Mouse (Mus musculus) thymus, postnatal 36 days (tissue): ENCODE measurements at regions not wholly inside any gene's neighbourhood (a gene's known extent, or its start where the extent isn't known, plus 50 kb on each side); places are given as distances from the start of the nearest gene placed in this dataset.
A peak's percentile ranks its signal among the peaks of the same experiment; 100 is the strongest.

ENCODE experiments used
- DNase-seq, 2 experiments: peaks; one replicate each; pipeline ENCODE4 v3.0.0; 2022; ENCODE audit warnings: mixed read lengths in 2 of 2

- DNase-seq = no peak
Observed at GRCm38 (mm10) chr5:119156638-119157037, 513.8 kb upstream of the Tbx3 start.

GRCm38 (mm10) chr5:119158171-119158570, 512.3 kb upstream of the Tbx3 start:
- DNase-seq = no peak

DNA sequence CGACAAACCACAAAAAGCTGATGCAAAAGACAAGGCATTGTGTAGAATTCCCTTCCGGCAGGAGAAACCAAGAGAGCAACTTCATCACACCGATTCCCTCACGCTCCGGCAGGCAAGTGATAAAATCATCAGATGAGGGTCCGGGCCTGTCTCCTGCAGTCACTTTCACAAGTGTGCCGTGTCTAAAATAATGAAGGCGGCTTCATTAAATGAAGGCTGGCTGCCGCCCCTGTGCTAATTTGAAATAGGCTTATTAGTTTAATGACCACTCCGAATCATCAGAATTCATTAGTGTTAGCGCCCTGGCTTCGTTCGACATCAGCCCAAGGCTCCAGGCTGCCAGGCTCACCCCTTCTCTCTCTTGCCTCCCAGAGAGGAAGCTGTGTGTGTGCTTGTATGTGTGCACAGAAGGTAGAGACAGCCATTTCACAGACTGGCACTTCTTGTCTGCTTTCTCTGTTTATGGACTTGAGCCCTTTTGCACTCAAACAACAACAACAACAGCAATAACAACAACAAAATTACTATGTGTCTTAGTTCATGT, 508.3 kb upstream of the Tbx3 start:
- DNase-seq = no peak

GRCm38 (mm10) chr5:119167718-119168117, 502.8 kb upstream of the Tbx3 start:
- DNase-seq = no peak

- DNase-seq = no peak
Observed at GRCm38 (mm10) chr5:119169274-119169673, 501.2 kb upstream of the Tbx3 start.

- no peak for DNase-seq
Observed at GRCm38 (mm10) chr5:119171626-119172025, 498.8 kb upstream of the Tbx3 start.

- DNase-seq = no peak
Observed at GRCm38 (mm10) chr5:119178805-119179204, 491.7 kb upstream of the Tbx3 start.

DNA sequence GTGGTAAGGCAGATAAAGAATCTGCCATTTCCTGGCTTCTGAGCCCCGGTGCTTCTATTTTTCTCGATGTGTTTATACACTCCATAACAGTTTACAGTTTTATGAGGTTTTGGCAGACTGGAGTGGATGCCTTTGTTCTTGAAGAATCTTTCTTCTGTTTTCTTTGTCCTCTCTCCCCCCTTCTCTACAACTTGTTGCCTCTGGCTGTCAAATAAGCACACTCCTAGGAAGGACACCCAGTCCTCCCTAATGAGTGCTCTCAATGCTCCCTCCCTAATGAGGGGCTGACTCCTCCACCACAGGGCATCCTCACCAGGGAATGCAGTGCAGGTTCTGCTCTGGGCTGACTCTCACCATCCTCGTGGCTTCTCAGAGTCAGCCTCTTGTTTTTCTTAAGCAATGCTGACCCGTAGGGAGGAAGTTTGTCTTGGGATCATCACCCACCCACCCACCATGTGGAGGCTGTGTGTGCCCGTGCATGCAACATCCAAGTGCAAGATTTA, 486.9 kb upstream of the Tbx3 start:
- no peak for DNase-seq

DNA sequence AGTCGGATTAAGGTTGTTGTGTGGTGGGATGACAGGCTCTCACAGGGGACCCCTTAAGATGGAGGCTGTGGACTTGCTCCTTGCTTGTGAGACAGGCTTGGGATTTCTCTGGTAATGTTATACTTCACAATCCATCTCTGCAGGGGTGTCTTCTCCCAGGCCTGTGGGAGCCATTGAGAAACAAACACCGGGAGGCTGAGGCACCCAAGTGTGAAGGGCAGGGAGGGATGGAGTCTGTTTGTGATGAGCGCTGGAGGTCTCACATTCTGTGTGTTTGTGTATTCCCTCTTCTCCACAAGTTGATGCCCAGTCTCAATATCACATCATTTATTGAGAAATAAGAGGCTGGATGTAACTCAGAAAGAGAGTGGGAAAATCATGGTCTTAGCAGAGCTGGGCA, 483.9 kb upstream of the Tbx3 start:
- no peak for DNase-seq

- DNase-seq = no peak
Observed at GRCm38 (mm10) chr5:119188476-119188875, 482.0 kb upstream of the Tbx3 start.

DNA sequence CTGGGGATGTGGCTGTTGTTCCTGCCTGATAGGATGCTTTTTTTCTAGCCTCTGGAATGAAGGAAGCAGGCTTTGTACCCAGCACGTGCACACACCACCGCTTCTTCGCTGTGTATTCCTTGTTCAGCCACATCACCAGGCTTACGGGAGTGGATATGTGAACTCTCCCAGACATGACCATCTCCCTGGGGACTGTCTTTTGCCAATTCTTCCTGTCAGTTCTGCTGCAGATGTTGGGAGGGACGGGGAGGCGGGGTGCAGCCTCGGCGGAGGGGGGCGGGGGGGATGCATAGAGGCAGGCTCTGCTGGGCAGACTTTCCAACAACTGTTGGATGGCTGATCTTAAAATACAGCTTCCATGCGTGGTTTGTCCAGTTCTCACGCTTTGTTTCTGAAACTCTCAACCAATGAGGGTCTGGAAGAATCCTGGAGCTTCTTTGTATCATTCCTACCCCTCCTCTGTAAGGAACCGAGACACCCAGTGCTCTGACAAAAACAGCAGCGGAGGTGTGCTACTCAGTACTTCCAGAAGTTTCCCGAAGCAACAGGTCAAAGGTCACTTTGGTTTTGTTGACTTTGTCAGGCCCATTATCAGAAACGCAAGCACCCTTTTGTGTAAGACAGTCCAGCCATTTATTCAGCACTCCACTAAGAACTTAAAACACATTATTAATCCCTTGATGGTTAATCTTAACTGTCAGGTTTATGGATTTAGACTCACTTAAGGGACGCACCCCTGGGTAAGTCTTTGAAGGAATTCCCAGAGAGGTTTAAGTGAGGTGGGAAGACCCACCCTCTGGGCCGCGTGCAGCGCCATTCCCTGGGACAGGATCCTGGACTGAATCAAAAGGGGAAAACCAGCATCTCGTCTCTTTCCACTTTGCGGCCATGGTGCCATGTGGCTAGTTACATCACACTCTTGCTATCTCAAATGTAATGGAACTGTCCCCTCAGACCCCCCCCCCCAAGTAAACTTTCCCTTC, 476.5 kb upstream of the Tbx3 start:
- DNase-seq = no peak

DNA sequence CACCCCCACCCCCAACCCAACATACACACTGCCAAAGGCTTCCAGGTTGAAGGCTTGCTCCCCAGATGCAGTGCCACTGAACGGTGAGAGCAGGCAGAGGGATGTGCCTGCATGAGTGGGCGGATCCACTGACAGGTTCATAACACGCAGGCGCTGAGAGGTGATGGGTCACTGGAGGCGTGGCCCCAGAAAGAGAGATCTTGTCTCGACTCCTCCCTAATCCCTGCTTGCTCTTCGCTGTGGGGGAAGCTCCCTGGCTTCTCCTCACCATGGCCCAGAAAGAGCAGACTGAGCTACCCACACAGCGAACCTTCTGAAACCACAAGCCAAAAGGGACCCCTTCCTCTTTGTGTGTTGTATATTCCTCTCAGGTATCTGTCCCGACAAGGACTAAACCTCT, 470.6 kb upstream of the Tbx3 start:
- DNase-seq = no peak

DNA sequence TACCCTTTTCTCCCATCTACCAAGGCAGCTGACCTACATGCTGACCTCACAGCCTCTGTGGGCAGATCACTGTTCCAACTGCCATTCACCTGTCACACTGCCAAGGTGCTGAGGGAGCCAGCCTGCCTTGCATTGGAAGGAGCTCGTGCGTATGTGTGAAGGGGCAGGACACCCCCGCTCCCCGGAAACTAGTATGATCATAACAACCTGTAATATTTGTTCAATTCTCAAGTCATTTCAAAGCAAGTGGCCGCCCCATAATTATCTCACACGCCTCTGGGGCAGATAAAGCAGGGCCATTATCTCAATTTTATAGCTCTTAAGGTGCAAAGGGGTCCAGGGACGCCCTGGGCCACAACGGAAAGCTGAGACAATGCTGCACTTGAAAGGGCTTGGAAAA, 469.2 kb upstream of the Tbx3 start:
- no peak for DNase-seq

DNA sequence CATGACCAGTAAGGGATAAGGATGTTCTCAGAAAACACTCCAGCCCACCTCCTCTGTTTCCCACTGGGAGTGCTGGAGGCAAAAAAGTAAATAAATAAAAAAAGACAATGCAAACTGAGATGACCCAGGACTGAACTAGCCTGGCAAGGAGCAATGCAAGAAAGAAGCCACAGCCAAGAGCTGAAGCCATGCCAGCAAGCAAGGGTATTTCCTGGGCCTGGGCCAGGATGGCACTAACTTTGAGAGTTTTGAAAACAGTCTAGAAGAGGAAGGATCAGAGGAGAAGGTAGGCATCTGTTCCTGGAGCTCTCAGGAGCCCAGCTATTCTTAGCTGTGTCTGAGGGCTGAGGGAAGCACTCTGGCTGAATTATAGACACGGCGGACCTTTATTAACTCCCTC, 465.7 kb upstream of the Tbx3 start:
- no peak for DNase-seq

DNA sequence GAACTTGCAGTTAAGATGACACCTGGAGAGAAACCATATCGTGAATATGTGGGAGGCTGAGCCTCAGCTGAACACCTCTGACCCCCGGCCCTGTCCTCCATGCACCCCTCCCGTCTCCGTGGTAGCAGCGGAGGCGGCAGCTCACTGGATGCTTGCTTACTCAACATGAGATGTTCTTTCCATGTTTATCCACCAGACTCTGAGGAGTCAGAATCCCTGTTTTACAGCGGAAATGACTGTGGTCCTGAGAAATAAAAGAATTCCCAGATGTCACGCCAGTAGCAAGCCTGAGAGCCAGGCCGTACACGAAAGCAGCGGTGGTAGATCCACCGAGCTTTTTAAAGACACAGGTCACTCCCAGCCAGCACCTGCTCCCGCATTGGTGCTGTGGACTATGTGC, 462.4 kb upstream of the Tbx3 start:
- DNase-seq = no peak

DNA sequence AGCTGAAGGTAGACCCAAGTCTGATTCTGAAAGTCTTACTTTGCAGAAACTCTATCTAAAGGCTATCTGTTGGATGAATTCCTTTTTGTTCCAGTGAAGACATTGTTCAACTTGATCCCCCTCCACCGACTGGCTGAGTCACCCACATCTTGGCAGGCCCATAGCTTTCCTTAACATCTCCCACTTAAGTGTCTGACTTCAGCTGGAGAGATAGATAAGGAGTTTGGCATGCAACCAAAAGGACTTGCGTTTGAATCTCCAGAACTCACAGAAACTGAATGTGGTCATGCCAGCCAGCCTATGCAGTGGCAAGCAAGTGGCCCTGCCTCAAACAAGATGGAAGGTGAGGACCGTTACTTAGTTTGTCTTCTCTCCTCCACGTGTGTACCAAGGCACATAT, 457.3 kb upstream of the Tbx3 start:
- DNase-seq = no peak

DNA sequence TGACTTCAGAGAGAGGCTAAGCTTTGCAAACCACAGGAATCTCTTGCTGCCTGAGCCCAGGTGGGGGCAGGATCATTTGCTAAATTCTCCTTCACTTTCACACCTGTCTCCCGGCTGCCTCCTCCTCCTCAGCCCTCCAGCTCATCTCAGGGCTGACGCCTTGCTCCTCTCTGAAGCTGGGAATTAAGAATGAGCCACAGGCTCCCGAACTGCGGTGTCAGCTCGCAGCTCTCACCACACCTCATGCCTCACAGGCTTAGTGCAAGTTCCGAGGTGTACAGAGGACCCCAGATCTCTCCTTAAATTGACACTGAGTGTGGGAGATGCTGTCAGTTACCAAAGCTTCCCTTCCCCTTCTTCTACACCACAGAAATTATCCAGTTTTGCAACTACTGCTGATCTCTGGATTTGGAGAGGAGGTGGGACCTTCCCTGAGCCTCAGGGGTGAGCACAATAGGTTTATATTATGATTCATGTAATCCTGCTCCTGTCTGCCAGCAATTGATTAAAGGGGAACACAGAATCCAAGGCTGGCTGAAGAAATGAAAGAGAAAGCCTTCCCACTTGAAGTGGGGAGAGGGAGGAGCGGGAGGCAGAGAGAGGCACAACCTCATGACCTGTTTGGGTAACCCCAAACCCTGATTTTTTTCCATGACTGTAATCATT, 456.6 kb upstream of the Tbx3 start:
- DNase-seq = no peak

GRCm38 (mm10) chr5:119214937-119215336, 455.5 kb upstream of the Tbx3 start:
- peak; percentile 5 for DNase-seq

DNA sequence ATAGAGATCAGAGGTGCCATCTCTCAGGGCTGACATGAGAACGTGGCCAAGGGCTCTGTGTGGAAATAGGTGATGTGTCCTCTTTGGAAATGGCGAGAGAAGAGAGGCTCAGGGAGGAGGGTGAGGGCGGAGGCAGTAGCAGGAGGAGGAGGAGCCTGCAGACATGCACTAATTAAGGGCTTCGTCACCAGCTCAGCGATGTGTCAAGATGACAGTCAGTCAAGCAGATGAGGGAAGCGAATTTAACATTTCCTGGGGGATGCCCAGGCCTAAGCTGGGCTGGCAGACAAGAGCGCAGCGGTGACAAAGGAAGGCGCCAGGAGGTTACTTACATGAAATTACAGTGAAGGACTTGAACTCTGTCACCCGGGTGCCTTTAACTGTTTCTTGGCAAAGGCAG, 455.1 kb upstream of the Tbx3 start:
- DNase-seq = no peak

- no peak for DNase-seq
Observed at GRCm38 (mm10) chr5:119216146-119216545, 454.3 kb upstream of the Tbx3 start.

GRCm38 (mm10) chr5:119217077-119217476, 453.4 kb upstream of the Tbx3 start:
- no peak for DNase-seq

GRCm38 (mm10) chr5:119228691-119229090, 441.8 kb upstream of the Tbx3 start:
- DNase-seq = no peak

DNA sequence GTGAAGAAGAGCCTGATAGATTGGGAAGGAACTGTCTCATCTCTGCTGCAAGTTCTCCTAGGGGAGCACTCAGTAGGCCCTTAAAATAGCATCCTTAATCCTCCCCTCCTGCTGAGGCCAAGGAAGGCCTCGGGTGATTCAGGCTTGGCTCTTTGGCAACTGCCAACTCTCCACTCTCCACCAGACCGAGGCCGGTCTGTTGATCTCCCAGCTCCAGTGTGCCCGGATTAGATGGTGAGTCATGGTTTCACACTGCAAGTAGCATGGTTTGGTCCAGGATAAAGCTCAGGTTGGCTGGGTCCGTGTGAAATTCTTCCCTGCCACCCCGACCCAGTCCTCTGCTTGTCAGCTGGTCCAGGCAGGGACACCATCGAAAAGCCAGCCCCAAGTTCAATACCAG, 437.5 kb upstream of the Tbx3 start:
- DNase-seq = no peak

DNA sequence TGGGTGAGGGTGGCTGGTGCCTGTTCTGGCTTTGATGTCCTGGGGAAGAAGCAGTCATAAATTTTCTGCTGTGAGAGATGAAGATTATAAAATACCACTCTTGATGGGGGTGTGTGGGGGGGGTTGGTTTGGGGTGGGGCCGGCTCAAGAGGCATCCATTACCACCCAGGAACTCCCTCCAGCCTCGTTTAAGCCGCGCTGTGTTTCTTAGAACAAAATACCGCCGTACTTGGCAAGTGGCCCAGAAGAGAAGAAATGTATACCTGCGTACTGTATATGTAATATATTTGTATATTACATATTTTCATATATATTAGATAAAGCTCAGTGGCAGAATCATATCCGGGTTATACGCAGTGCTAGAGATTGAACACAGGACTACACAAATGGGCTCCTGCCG, 434.6 kb upstream of the Tbx3 start:
- DNase-seq = no peak
